Mouse (Mus musculus): Measurements from ENCODE around the gene Me3.

DNA sequence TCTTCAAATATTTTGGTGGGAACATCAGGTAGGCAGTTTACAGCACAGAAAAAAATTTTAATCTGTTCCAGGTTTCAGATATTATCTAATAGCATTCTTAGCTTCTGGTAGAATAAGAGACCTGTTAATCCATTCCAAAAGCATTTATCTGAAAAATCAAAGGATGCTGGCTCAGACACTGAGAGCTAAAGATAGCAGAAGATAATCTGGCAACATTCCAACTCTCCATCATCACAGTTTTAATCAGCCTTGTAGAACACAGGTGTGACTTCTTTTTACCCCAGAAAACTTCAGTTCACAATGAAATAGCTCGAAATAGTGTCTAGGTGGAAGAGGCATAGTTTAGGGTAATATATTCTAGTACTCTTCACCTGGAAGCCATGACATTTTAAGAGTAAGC, 149.2 kb downstream of the Me3 start:
- no peak for TF ChIP-seq POLR2A (IDR thresholded peaks at IDR 0.05; ENCODE audit: insufficient read depth, low read depth, low read length)
- TF ChIP-seq CTCF (IDR thresholded peaks at IDR 0.05; ENCODE audit: insufficient read depth, low read depth, low read length): no peak
